Mouse (Mus musculus): ENCODE data around the gene 1110051M20Rik.

The 1110051M20Rik gene

DNA sequence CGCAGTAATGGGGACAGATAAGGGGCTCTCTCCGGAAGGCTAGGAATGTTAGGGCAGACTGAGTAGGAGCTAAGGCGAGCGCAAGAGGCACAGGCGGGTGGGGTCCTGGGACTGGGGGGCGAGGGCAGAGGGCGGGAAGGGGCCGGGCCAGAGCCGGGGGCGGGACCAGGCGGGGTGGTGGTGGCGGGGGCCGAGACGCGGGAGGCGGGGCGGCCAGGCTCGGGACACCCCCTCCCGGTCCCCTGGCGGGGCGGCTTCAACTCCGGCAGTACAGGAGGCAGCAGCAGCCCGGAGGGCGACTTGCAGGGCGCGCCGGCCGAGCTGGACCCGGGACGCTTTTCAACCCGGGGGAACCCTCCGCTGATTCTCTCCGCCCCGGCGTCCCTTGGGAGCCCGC lies 12.8 kb upstream of the 1110051M20Rik start, which contains the start of gene Lrp4:
TSS of gene Lrp4 (plus strand) at position 253 of the 397 bp plus-strand sequence.
- DNase-seq: no peak

DNA sequence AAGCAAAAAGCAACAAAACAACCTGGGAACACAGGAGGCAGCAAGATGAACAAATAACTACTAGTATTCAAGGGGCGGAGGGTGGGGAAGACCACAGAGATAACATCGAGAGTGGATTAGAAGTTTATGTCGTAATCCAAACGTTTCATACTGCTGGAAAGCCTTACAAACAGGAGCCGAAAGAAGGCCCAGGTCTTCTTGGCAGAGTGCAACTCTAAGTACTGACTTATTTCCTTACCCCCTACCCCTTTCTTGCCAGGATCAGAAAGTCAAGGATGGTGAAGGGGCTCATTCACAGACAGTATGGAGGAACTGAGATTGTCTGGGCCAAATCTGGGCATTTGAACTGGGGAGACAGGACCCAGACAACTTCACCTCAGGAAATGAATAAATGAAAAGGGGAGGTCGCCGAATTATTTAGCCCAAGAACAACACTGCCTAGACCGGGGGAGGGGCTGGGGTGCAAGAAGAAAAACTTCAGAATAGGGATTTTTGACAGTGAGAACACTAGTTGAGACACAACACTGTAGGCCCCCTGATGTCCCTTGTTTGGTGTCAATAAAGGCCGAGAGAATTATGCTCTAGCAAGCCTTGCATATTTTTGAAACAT lies 12.1 kb upstream of the 1110051M20Rik start:
- no peak for DNase-seq

DNA sequence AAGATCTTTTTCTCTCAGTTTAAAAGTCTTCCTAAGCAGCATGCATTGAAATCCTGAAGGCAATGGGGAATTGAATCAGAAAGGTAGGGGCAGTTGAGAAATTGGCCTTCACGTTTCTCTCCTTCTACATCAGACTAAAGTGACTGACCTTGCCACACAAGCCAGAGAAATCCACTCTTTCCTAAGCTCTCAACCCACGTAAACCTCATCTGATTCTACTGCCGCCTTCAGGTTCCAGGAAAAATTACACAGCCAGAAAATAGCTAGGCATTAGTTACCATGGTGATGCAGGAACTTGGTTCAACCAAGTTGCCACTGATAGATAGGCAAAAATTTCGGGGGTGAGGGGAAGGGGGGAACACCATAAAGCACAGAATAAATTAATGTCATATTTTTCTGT lies 11.3 kb upstream of the 1110051M20Rik start:
- no peak for DNase-seq

DNA sequence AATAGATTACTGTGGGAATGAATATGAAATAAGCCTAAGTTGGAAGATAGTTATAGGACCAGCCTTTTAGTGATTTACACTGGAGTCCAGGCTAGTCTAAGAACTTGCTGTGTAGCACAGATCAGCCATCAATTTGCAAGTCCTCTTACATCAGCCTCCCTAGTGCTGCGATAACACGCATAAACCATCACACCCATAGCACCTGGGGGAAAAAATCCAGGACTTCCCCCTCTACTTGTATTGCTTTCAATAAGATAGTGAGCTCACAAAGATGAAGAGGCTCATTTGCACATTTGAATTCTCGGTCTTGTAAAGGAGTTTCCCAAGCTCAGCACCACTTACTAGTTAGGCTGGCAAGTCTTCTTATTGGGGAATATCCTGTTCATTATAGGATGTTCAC lies 9.9 kb upstream of the 1110051M20Rik start:
- no peak for DNase-seq

DNA sequence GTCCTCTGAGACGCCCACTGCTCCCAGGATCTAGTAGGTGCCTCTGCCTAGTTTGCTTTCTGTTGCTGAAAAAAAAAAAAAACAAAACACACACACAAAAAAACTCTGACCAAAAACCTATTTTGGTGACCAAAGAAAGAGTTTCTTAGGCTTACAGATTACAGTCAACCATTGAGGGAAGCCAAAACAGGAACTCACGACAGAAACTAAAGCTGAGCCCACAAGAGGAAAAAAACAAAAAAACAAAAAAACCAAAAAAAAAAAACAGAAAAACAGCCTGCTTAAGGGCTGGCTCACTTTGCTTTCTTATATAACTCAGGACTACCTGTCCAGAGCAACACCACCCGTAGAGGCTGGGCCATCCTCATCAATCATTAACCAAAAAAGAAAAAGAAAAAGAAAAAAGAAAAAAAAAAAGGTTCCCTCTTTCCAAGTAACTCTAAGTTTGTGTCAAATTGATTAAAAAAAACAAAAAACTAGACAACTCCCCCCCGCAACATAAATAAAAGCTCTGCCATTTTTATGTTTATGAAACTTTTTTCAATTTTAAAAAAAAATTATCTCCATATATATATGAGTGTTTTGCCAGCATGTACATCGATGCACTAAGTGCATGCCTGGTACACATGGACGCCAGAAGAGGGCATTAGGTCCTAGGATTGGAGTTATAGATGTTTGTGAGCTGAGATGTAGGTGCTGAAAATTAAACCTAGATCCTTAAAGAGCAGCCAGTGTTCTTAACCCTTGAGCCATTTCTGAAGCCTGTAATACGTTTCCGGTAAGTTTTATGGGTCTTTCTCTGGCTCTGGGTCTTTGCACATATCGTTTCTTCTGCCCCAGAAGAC lies 8.9 kb upstream of the 1110051M20Rik start:
- no peak for DNase-seq

DNA sequence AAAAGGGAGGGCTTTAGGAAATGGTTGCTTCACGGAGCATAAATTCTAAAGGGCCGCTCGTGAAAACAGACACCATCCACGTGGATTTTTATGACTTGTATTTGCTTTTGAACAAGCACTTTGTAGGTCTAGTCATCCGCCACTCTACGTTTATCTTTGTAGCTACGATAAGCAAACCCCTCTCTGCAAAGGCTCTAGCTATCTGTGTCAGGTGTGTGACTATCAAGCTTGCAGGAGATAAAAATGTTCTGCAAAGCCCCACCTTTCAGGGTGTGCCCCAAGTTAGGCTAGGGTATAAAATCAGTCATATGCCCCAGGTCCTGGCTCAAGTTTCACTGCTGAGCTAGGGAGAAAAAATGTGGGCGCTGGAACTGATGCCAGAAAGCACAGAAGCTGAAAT lies 8.2 kb upstream of the 1110051M20Rik start:
- DNase-seq: no peak

DNA sequence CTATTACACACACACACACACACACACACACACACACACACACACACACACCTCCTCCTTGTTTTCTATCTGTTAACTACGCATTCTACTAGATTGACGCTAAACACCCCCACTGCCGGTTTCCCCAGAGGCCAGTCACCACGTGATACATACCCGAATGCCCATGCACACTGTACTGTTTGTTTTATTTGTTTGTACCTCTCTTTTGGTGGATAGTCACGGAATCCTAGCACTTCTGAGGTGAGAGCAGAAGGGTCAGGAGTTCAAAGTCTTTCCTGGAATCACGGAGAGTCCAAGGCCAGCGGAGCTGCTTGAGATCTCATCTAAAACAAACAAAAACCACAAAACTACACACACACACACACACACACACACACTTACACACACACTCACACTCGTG lies 5.8 kb upstream of the 1110051M20Rik start:
- no peak for DNase-seq

DNA sequence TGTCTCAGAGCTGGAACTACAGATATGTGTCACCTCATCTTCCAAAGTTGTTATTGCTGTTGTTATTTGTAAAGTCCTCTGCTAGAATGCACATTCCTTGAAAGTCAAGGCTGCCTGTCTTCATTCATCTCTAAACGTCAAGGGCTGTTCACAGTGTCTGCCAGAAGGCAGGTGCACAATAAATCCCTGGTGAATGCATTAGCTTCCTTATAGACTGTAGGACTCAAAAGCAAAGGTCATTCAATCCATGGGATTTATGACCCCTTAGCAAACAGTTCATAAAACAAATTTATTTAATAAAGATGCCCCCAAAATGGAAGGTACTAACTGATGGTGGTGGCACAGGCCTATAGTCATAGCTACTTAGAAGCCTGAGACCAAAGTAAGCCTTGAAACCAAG lies 5.2 kb upstream of the 1110051M20Rik start:
- DNase-seq: no peak

DNA sequence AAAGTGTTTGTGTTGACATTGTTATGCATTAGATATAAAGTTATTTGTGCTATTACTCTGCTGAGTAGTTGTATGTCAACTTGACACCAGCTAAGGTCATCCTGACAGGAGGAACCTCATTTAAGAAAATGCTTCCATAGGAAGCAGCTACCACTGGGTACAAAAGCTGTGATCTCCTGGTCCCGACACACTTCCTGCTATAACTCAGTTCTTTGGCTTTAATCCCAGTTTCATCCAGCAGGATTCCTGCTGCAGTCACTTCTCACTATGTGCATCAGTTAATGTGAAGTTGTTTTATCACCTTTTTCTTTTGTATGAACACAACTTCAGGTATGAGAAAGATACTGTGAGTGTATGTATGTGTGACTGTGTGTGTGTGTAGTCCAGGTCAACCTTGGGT lies 2.3 kb downstream of the 1110051M20Rik start:
- no peak for DNase-seq

DNA sequence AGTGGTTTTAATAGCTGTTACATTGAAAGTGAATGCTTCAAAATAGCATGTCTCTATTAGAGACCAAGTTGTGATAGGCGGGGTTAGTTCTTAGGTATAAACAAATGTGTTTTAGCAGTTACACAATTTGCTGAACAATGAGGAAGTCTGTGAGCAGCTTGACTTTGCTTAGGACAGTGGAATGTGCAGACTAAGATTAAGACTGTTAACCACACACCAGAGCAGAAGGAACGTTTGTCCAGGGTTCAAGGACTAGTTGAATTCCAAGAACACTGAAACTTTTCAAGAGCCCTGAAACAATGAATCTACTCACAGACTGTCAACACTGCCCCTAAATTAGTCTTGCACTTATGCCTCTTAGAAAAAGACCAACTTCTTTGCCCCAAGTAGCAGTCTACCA lies 2.8 kb downstream of the 1110051M20Rik start:
- no peak for DNase-seq

DNA sequence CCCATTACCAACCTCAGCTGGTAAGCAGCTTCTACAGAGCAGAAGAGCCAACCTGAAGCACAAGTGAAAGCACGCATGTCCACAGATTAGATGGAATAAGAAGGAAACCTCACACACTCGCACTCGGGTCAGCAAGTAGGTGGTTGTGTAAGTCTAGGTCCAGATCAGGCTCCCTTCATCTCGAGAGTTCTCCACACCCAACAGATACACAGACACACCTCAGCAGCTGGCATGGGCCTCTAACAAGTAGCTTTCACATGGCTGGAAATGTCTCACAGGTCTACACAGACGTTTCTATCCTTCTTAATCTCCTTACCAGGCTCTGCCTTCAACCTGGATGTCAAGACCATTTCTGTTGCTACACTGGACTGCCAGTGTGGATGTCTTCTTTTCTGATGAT lies 3.8 kb downstream of the 1110051M20Rik start:
- DNase-seq: no peak

DNA sequence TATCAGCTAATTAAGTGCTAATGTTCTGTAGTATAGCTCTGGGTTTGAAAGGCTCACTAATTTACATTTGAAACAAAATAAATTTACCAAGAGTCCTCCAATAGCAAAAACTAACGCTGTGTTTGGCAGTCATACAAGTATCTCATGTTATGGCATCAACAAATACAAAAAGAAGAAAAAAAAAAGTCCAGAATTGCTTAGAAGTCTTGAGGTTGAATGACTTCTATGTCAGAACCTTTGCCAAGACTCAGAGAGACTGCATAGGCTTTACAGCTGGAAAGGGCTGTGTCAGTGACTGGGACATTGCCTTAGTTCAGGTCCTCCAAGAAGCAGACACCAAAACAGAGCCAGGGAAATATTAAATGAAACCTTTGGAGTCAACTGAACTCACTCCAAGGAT lies 4.6 kb downstream of the 1110051M20Rik start:
- DNase-seq: no peak

DNA sequence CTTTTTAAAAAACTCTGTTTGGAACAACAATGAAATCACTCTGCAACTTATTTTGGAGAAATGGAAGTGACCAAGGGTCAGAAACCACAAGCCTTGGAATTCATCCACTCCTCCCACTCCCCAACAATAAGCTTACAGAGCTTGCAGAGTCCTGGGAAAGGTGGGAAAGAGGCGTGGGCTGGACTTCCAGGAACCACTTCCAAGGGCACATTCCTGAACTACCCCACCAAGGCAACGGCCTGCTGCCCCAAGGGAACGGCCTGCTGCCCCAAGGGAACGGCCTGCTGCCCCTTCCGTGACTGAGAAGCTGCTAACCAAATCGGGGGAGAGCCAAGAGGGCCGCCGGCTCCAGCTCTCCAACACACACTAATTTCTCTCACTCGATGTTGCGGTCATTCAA lies 5.2 kb downstream of the 1110051M20Rik start:
- no peak for DNase-seq

DNA sequence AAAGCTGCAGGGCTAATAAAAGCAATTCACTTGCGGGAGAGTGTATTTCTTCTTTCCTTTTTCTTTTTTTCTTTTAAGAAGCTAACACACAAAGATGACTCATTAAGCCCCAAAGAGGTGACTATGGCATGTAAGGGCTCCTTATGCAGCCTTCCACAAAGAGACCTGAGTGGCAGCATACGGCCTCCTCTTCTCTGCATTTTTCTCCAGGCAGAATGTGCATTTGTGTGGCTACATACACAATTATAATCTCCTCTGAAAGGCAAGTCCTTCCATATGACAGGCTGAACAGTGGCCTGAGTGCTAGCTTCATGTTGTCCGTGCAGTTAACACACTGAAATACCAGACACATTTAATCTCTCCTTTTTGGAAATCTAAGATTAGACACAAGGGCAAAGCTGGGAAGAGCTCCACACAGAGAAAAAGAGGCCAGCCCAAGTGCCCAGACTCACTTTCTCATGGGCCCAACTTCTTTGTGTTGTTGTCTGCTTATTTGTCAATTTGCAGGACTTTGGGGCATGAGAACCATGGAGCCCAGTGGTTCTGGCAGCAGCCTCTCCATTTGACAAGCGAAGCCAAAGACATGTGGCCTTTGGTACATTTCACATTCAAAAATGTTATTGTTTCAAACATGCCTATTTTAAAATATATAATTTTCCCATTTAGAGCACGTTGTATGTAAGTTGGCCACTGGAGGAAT lies 7.2 kb downstream of the 1110051M20Rik start:
- DNase-seq: no peak

DNA sequence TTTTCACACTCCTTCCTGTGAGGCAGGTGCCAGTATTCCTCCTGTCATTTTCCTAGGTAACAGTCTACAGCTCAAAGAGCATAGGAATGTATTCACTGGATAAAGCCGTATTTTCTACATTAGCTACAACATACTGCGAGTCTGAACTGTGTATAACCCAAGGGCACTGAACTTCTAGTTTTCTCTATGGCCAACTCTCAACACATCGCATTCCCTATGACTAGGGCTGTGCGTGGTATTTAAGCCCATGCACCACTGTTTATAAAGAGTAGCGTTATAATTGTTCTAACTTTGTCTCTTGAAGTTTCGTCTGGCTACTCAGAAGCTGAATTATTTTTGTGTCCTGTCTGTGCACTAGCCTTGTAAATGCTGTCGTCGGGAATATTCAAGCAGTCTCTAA lies 7.8 kb downstream of the 1110051M20Rik start:
- no peak for DNase-seq

DNA sequence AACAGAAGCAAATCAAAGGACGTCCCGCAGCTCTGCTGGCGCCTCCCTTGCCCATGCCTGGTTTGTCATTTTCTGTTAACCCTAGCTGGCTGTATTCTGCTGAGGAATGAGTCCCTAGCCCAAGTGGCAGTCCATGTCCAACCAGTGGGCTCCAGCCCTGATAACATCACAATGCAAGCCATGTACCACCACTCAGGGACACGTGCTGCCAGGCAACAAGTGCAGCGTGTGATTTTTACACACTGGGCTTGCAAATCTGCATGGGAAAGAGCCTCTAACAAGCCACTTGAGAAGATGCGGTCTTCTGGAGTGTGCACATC lies 13.9 kb downstream of the 1110051M20Rik start:
- DNase-seq: no peak

DNA sequence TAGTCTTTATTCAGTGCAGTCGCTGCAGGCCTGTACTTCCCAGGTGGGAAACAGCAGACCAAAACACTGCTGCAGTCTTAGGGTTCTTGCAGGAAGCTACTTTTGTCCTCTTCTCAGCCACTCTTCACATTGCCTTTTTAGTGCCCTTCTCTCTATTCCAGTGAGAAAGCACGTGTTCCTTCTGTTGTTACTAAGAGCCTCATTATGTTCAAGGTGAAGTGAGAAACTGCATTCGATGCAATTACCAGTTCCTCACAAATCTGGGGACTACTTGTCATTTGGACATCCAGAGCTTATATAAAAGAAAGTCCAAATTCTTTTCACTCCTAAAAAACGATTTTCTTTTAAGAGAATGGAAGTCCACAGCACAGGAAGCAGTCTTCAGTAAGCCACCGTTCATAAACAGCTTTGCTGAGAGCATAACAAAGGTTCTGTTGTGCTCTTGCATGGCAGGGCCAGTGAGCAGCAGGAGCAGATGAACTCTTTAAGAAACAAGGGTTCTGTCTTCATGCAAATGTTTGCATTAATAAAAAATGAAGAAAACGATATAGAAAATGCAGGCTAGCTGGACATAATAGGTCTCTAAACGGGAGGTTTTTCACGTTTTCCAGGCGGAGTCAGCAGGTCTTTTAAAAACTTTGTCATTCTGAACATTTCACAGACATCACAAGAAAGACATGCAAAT lies 14.4 kb downstream of the 1110051M20Rik start:
- DNase-seq: no peak

DNA sequence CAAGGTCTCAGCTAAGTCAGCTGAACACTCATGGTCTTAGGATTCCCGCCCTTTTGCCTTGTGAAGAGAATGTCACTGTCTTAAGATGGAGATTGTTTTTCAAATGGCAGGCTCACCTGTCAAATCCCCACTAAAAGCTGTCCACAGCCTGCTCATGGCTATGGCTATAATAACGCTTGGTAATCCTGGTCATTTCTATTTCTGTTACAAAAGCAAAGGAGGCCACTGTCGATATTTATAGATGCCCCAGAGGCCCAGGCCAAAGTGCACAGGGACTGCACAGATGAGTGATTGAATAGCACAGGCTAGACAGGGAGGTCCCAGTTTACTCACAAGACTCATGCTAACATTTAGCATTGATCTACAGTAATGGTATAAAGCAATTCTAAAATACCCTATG lies 15.4 kb downstream of the 1110051M20Rik start:
- DNase-seq: no peak

DNA sequence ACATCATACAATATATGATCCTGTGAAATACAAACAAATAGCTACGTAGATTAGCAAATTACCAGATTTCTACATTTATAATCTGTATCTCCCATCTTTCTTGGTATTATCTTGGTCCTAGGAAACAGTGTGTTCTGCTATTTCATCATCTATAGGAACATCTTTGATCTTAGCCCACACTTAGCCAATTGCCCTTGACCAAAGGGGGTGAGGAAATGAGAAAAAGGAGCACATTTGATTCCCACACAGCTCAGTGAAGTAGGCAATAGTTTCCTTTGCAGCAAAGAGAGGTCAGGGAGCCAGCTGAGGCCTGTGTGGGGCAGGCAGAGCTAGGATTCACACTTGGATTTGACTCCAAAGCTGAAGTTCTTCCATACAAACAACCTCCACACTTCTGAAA lies 18.2 kb downstream of the 1110051M20Rik start:
- no peak for DNase-seq

DNA sequence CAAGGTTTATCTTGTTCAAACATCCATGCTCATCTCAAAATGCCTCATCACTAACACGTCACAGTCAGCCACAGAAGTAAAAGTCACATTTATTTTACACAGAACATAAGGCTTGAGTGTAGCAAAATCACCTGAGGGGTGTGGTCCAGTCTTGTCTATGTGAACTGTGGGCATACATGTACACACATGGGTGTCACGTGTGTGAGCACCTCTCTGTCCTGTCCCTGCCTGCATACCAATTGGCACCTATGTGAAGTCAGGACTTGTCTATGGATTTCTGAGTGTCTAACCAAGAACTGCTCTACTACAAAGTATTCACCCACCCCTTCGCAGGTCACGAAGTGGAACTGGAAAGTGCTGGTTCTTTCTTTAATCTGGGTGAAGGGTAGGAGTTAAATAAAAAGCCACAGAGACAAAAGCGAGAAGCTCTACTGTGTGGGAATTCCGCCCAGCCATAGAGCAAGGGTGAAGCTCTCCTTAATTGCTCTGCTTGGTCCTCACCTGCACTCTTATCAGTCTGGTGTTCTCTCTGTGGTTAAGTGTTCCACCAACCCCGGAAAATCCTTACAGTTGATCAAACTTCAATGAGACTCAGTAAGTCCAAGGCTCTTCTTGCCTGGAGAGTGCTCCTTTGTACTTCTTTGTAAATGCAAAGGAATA lies 20.3 kb downstream of the 1110051M20Rik start:
- DNase-seq: no peak

DNA sequence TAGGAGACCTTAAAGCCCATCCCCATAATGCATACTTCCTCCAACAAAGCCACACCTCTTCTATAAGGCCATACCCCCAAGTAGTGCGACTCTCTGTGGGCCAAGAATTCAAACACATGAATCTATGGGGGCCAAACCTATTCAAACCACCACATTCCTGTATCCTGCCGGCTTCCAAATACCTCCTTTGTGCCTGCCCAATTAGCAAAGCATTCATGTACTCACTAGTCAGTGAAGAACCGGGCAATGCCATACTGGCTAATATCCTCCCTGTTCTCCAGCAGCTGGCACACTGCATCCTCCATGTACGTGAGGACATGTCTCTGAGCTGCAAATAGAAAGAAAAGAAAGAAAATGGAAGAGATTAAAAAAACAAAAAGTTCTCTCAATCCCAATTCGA lies 22.9 kb downstream of the 1110051M20Rik start:
- DNase-seq: no peak

DNA sequence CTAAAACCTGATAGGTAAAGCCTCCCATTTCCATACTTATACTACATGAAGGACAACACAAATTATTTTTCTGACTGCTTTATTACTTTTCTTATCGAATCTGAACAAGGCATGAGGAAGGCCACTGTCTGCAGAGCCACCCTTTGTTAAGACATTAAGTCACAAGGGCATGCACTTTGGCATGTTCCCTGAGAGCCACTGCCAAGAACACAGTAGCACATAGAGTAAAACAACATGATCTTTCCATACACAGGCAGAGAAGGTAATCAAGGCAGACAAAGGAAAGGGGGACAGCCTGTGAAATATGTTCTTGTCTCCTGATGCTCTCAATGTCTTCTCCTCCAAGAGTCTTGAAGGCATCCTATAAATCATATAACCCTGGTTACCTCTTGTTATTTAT lies 30.7 kb downstream of the 1110051M20Rik start:
- no peak for DNase-seq

DNA sequence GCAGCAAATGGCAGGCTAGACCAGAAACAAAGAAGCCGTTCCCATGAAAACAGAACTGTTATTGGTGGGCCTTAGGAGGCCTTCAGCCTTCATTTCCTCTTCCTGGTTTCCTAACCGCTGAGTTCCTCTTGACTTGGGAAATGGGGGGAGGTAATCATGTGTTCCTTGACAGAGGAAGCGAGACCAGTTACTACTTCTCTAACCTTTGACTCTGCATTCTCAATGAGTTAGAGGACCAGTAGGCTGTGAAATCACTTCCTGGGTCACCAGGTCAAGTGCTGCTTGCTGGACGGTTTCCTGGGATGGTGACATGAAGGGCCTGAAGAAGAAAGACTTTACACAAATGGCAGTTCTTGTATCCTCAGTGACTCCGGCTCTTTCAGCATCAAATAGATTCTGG lies 32.1 kb downstream of the 1110051M20Rik start:
- DNase-seq: no peak
